Mouse (Mus musculus): ENCODE measurements around the gene Cybrd1. TPM values are rescaled to one million over a fixed set of nuclear protein-coding genes. Genes with fewer than 3 reads are reported as not detected.

Cybrd1 gene
- total RNA-seq, 2 experiments from 2014 or later: not detected

GRCm38 (mm10) chr2:71121406-71121805 lies 3.7 kb downstream of the Cybrd1 start:
- no peak for ATAC-seq (replicated peaks; ENCODE audit: low FRiP score, poor library complexity, severe bottlenecking)

- ATAC-seq (replicated peaks; ENCODE audit: low FRiP score, poor library complexity, severe bottlenecking): no peak
Measured at GRCm38 (mm10) chr2:71122268-71123029, 4.7 kb downstream of the Cybrd1 start.

- ATAC-seq (replicated peaks; ENCODE audit: low FRiP score, poor library complexity, severe bottlenecking): no peak
Measured at GRCm38 (mm10) chr2:71123591-71123990, 5.9 kb downstream of the Cybrd1 start.

- no peak for ATAC-seq (replicated peaks; ENCODE audit: low FRiP score, poor library complexity, severe bottlenecking)
Measured at GRCm38 (mm10) chr2:71127779-71128534, 10.2 kb downstream of the Cybrd1 start.

GRCm38 (mm10) chr2:71130366-71130765 lies 12.6 kb downstream of the Cybrd1 start:
- ATAC-seq (replicated peaks; ENCODE audit: low FRiP score, poor library complexity, severe bottlenecking): no peak

- no peak for ATAC-seq (replicated peaks; ENCODE audit: low FRiP score, poor library complexity, severe bottlenecking)
Measured at GRCm38 (mm10) chr2:71131866-71132496, 14.3 kb downstream of the Cybrd1 start.

GRCm38 (mm10) chr2:71134041-71134505 lies 16.4 kb downstream of the Cybrd1 start:
- no peak for ATAC-seq (replicated peaks; ENCODE audit: low FRiP score, poor library complexity, severe bottlenecking)

GRCm38 (mm10) chr2:71134836-71135235 lies 17.1 kb downstream of the Cybrd1 start:
- no peak for ATAC-seq (replicated peaks; ENCODE audit: low FRiP score, poor library complexity, severe bottlenecking)

- no peak for ATAC-seq (replicated peaks; ENCODE audit: low FRiP score, poor library complexity, severe bottlenecking)
Measured at GRCm38 (mm10) chr2:71140622-71141021, 22.9 kb downstream of the Cybrd1 start.

GRCm38 (mm10) chr2:71142410-71142809 lies 24.7 kb downstream of the Cybrd1 start:
- no peak for ATAC-seq (replicated peaks; ENCODE audit: low FRiP score, poor library complexity, severe bottlenecking)

GRCm38 (mm10) chr2:71145853-71146252 lies 28.1 kb downstream of the Cybrd1 start:
- ATAC-seq (replicated peaks; ENCODE audit: low FRiP score, poor library complexity, severe bottlenecking): no peak

- ATAC-seq (replicated peaks; ENCODE audit: low FRiP score, poor library complexity, severe bottlenecking): no peak
Measured at GRCm38 (mm10) chr2:71146266-71146665, 28.5 kb downstream of the Cybrd1 start.

GRCm38 (mm10) chr2:71147816-71148215 lies 30.1 kb downstream of the Cybrd1 start:
- no peak for ATAC-seq (replicated peaks; ENCODE audit: low FRiP score, poor library complexity, severe bottlenecking)

- ATAC-seq (replicated peaks; ENCODE audit: low FRiP score, poor library complexity, severe bottlenecking): no peak
Measured at GRCm38 (mm10) chr2:71152170-71152569, 34.4 kb downstream of the Cybrd1 start.

- ATAC-seq (replicated peaks; ENCODE audit: low FRiP score, poor library complexity, severe bottlenecking): peak; percentile 73
Measured at GRCm38 (mm10) chr2:71155486-71155885, 37.8 kb downstream of the Cybrd1 start.

GRCm38 (mm10) chr2:71156446-71156845 lies 38.7 kb downstream of the Cybrd1 start:
- ATAC-seq (replicated peaks; ENCODE audit: low FRiP score, poor library complexity, severe bottlenecking): no peak

GRCm38 (mm10) chr2:71157881-71158280 lies 40.2 kb downstream of the Cybrd1 start:
- no peak for ATAC-seq (replicated peaks; ENCODE audit: low FRiP score, poor library complexity, severe bottlenecking)

- ATAC-seq (replicated peaks; ENCODE audit: low FRiP score, poor library complexity, severe bottlenecking): no peak
Measured at GRCm38 (mm10) chr2:71159576-71160306, 42.0 kb downstream of the Cybrd1 start.

GRCm38 (mm10) chr2:71160307-71160861 lies 42.7 kb downstream of the Cybrd1 start:
- no peak for ATAC-seq (replicated peaks; ENCODE audit: low FRiP score, poor library complexity, severe bottlenecking)

GRCm38 (mm10) chr2:71161558-71161957 lies 43.8 kb downstream of the Cybrd1 start:
- ATAC-seq (replicated peaks; ENCODE audit: low FRiP score, poor library complexity, severe bottlenecking): no peak

All from erythroid progenitor cell, adult 5-6 weeks (primary cell).